Mouse (Mus musculus): ENCODE measurements around the gene Mas1. TPM values are rescaled to one million over a fixed set of nuclear protein-coding genes. Genes with fewer than 3 reads are reported as not detected.

The Mas1 gene
- total and polyA plus RNA-seq, 2 experiments from 2014 or later = 1.5 to 2.4 TPM

GRCm38 (mm10) chr17:12857395-12857794, 10.5 kb downstream of the Mas1 start:
- Histone ChIP-seq H3K4me1 (ENCODE audit: insufficient read depth) (no peaks in the 10 kb centered on the region), H3K9me3 (ENCODE audit: low read length) (no peaks in the 10 kb centered on the region), H3K9ac (no peak overlapping the region), H3K27me3 (ENCODE audit: insufficient read depth, low read length) (no peaks in the 10 kb centered on the region), H3K4me3 (ENCODE audit: low read depth, low read length) (no peak overlapping the region), H3K36me3 (ENCODE audit: insufficient read depth) (no peaks in the 10 kb centered on the region), H3K4me2 (ENCODE audit: low read depth) (no peak overlapping the region), H3K27ac (ENCODE audit: low read depth, low read length) (no peak overlapping the region)
- DNase-seq = no peak
- WGBS = 50% methylated on average over 3 of the region's 3 CpGs
- ATAC-seq = no peak
- no peak for TF ChIP-seq CTCF (IDR thresholded peaks at IDR 0.05; ENCODE audit: low read depth)

- ATAC-seq (no peak), DNase-seq (no peak)
- H3K27ac ChIP-seq (ENCODE audit: low read depth, low read length) = no peak overlapping the region
- no peak overlapping the region for H3K4me2 ChIP-seq (ENCODE audit: low read depth)
- no peaks in the 10 kb centered on the region for H3K9me3 ChIP-seq (ENCODE audit: low read length)
- TF ChIP-seq CTCF (IDR thresholded peaks at IDR 0.05; ENCODE audit: low read depth) = no peak
- WGBS = 89% methylated on average over 11 of the region's 11 CpGs
- H3K36me3 ChIP-seq (ENCODE audit: insufficient read depth) = no peaks in the 10 kb centered on the region
- H3K4me3 ChIP-seq (ENCODE audit: low read depth, low read length) = no peak overlapping the region
- H3K4me1 ChIP-seq (ENCODE audit: insufficient read depth) = no peaks in the 10 kb centered on the region
- no peak overlapping the region for H3K9ac ChIP-seq
- no peaks in the 10 kb centered on the region for H3K27me3 ChIP-seq (ENCODE audit: insufficient read depth, low read length)
Observed at GRCm38 (mm10) chr17:12854386-12854785, 13.6 kb downstream of the Mas1 start.

GRCm38 (mm10) chr17:12853821-12854220, 14.1 kb downstream of the Mas1 start:
- H3K4me3 ChIP-seq (ENCODE audit: low read depth, low read length) = no peak overlapping the region
- no peak for ATAC-seq
- WGBS = 56% methylated on average over 2 of the region's 2 CpGs
- no peak for DNase-seq
- no peak overlapping the region for H3K27ac ChIP-seq (ENCODE audit: low read depth, low read length)
- no peak overlapping the region for H3K9ac ChIP-seq
- no peaks in the 10 kb centered on the region for H3K36me3 ChIP-seq (ENCODE audit: insufficient read depth)
- no peak for TF ChIP-seq CTCF (IDR thresholded peaks at IDR 0.05; ENCODE audit: low read depth)
- H3K4me2 ChIP-seq (ENCODE audit: low read depth) = no peak overlapping the region
- no peaks in the 10 kb centered on the region for H3K9me3 ChIP-seq (ENCODE audit: low read length)
- no peaks in the 10 kb centered on the region for H3K4me1 ChIP-seq (ENCODE audit: insufficient read depth)
- no peaks in the 10 kb centered on the region for H3K27me3 ChIP-seq (ENCODE audit: insufficient read depth, low read length)

- no peak for TF ChIP-seq CTCF (IDR thresholded peaks at IDR 0.05; ENCODE audit: low read depth)
- Histone ChIP-seq H3K9ac (no peak overlapping the region), H3K4me2 (ENCODE audit: low read depth) (no peak overlapping the region), H3K9me3 (ENCODE audit: low read length) (no peaks in the 10 kb centered on the region), H3K27ac (ENCODE audit: low read depth, low read length) (no peak overlapping the region), H3K27me3 (ENCODE audit: insufficient read depth, low read length) (no peaks in the 10 kb centered on the region), H3K4me3 (ENCODE audit: low read depth, low read length) (no peak overlapping the region), H3K36me3 (ENCODE audit: insufficient read depth) (no peaks in the 10 kb centered on the region), H3K4me1 (ENCODE audit: insufficient read depth) (no peaks in the 10 kb centered on the region)
- WGBS = 66% methylated on average over 11 of the region's 11 CpGs
- ATAC-seq = peak; percentile 44
- DNase-seq = peak; percentile 55
Observed at GRCm38 (mm10) chr17:12851689-12852088, 16.3 kb downstream of the Mas1 start.

GRCm38 (mm10) chr17:12849778-12850382, 18.1 kb downstream of the Mas1 start:
- Histone ChIP-seq H3K36me3 (ENCODE audit: insufficient read depth) (no peaks in the 10 kb centered on the region), H3K27ac (ENCODE audit: low read depth, low read length) (peak overlapping the region; percentile 35; the same call in 1 of the 2 replicates), H3K4me1 (ENCODE audit: insufficient read depth) (no peaks in the 10 kb centered on the region), H3K4me2 (ENCODE audit: low read depth) (no peak overlapping the region), H3K4me3 (ENCODE audit: low read depth, low read length) (no peak overlapping the region), H3K9me3 (ENCODE audit: low read length) (no peaks in the 10 kb centered on the region), H3K27me3 (ENCODE audit: insufficient read depth, low read length) (no peaks in the 10 kb centered on the region), H3K9ac (no peak overlapping the region)
- no peak for TF ChIP-seq CTCF (IDR thresholded peaks at IDR 0.05; ENCODE audit: low read depth)
- peak; percentile 84 for ATAC-seq
- WGBS = 61% methylated on average over 8 of the region's 8 CpGs
- DNase-seq = peak; percentile 66

GRCm38 (mm10) chr17:12847736-12848135, 20.2 kb downstream of the Mas1 start:
- Histone ChIP-seq H3K9me3 (ENCODE audit: low read length) (no peaks in the 10 kb centered on the region), H3K4me2 (ENCODE audit: low read depth) (no peak overlapping the region), H3K4me3 (ENCODE audit: low read depth, low read length) (no peak overlapping the region), H3K27ac (ENCODE audit: low read depth, low read length) (no peak overlapping the region), H3K4me1 (ENCODE audit: insufficient read depth) (no peaks in the 10 kb centered on the region), H3K9ac (no peak overlapping the region), H3K36me3 (ENCODE audit: insufficient read depth) (no peaks in the 10 kb centered on the region), H3K27me3 (ENCODE audit: insufficient read depth, low read length) (no peaks in the 10 kb centered on the region)
- TF ChIP-seq CTCF (IDR thresholded peaks at IDR 0.05; ENCODE audit: low read depth) = no peak
- WGBS = 69% methylated on average over 4 of the region's 4 CpGs
- DNase-seq (no peak), ATAC-seq (no peak)

- WGBS = 73% methylated on average over 5 of the region's 5 CpGs
- no peaks in the 10 kb centered on the region; the same call in 1 of the 2 replicates for H3K27me3 ChIP-seq (ENCODE audit: insufficient read depth, low read length)
- DNase-seq (peak; percentile 39), ATAC-seq (no peak)
- H3K4me2 ChIP-seq (ENCODE audit: low read depth) = no peak overlapping the region
- no peaks in the 10 kb centered on the region for H3K36me3 ChIP-seq (ENCODE audit: insufficient read depth)
- H3K4me3 ChIP-seq (ENCODE audit: low read depth, low read length) = no peak overlapping the region
- H3K9me3 ChIP-seq (ENCODE audit: low read length) = no peaks in the 10 kb centered on the region
- H3K9ac ChIP-seq = no peak overlapping the region
- TF ChIP-seq CTCF (IDR thresholded peaks at IDR 0.05; ENCODE audit: low read depth) = no peak
- no peak overlapping the region for H3K27ac ChIP-seq (ENCODE audit: low read depth, low read length)
- H3K4me1 ChIP-seq (ENCODE audit: insufficient read depth) = no peaks in the 10 kb centered on the region
Observed at GRCm38 (mm10) chr17:12846474-12846873, 21.5 kb downstream of the Mas1 start.
